Mouse (Mus musculus) lung, embryonic 14.5 days (tissue): Measurements from ENCODE around the gene Tmem182. TPM values are rescaled to one million over a fixed set of nuclear protein-coding genes. Genes with fewer than 3 reads are reported as not detected.
A peak's percentile ranks its signal among the peaks of the same experiment; 100 is the strongest.

Experiments
- ATAC-seq: fragments of 200-750 bp; cut with Nextera tagmentation; 2 replicates; pipeline ENCODE4 v1.8.0; 2017; ENCODE audit warnings: mild to moderate bottlenecking, moderate TSS enrichment, moderate library complexity; ENCODE audit not compliant: insufficient read depth
- DNase-seq: peaks from one replicate; pipeline ENCODE4 v3.0.0-alpha.2; 2015
- H3K27ac ChIP-seq: fragments of 300-500 bp; sonication (generic); 2 replicates; pipeline ENCODE4 v1.5.1; 2014; ENCODE audit warnings: low read depth, mild to moderate bottlenecking, moderate library complexity
- H3K27me3 ChIP-seq: fragments of 300-500 bp; sonication (generic); 2 replicates; pipeline ENCODE4 v1.6.1; 2014; ENCODE audit warnings: low read length, control low read depth; ENCODE audit not compliant: insufficient read depth
- H3K36me3 ChIP-seq: fragments of 300-500 bp; sonication (generic); 2 replicates; pipeline ENCODE4 v1.6.1; 2014; ENCODE audit warnings: control low read depth; ENCODE audit not compliant: insufficient read depth
- H3K4me1 ChIP-seq: fragments of 300-500 bp; sonication (generic); 2 replicates; pipeline ENCODE4 v1.6.1; 2014; ENCODE audit warnings: antibody characterized with exemption, control low read depth; ENCODE audit not compliant: insufficient read depth
- H3K4me2 ChIP-seq: fragments of 300-500 bp; sonication (generic); 2 replicates; pipeline ENCODE4 v1.6.1; 2014; ENCODE audit warnings: mild to moderate bottlenecking
- H3K4me3 ChIP-seq: fragments of 300-500 bp; sonication (generic); 2 replicates; pipeline ENCODE4 v1.5.1; 2014; ENCODE audit warnings: low read depth, low read length
- H3K9ac ChIP-seq: fragments of 300-500 bp; sonication (generic); 2 replicates; pipeline ENCODE4 v1.6.1; 2014
- H3K9me3 ChIP-seq: fragments of 300-500 bp; sonication (generic); 2 replicates; pipeline ENCODE4 v1.6.1; 2016; ENCODE audit warnings: low read depth, low read length, control low read depth
- CTCF ChIP-seq: IDR thresholded peaks from 2 replicates; pipeline ENCODE4 v1.5.1; 2016; ENCODE audit warnings: antibody characterized with exemption, low read depth
- WGBS: fragments of 180-500 bp; shearing (Covaris S2); extraction: QIAGEN DNeasy Blood & Tissue Kit; methylation state at CpG from one replicate; pipeline ENCODE4 v1.1.7; 2014; 5-methylcytosine and 5-hydroxymethylcytosine counted together
- polyA plus RNA-seq: library from polyadenylated mRNA; unstranded; fragments of >200 nt; fragmentation: Nextera tagmentation; extraction: Ambion mirVana; gene quantifications from 2 replicates; pipeline ENCODE4 v1.2.1, GENCODE M21; 2014

Gene Tmem182
- polyA plus RNA-seq, 1 experiment from 2014 or later: 0.25 TPM

DNA sequence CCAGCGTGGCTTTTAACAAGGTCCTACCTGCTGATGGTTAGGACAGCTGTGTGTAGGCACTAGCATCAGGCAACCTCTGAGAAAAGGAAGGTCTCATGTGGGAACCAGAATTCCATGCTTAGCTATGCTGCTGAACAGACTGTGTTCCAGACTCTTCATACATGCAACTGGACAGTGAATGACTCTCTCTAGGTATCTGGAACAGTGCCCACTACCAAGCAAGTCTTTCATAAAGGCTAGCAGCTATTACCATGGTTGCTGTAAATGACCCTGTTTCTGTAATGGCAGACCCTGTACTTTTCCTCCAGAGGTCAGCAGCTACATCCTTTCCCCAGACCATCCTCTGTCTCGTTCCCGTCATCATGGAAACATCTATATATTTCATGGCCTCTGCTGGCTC lies 61.7 kb downstream of the Tmem182 start:
- Histone ChIP-seq H3K4me1 (no peaks in the 10 kb centered on the region), H3K9me3 (no peaks in the 10 kb centered on the region), H3K4me2 (no peak overlapping the region), H3K27me3 (no peaks in the 10 kb centered on the region), H3K36me3 (no peaks in the 10 kb centered on the region), H3K9ac (no peak overlapping the region), H3K4me3 (no peak overlapping the region), H3K27ac (no peak overlapping the region)
- no peak for TF ChIP-seq CTCF
- 82% methylated on average over 3 of the region's 3 CpGs for WGBS
- ATAC-seq (no peak), DNase-seq (no peak)

GRCm38 (mm10) chr1:40867651-40868050 lies 62.2 kb downstream of the Tmem182 start:
- ATAC-seq (no peak), DNase-seq (no peak)
- Histone ChIP-seq H3K4me1 (no peaks in the 10 kb centered on the region), H3K9ac (no peak overlapping the region), H3K36me3 (no peaks in the 10 kb centered on the region), H3K4me3 (no peak overlapping the region), H3K27ac (no peak overlapping the region), H3K27me3 (0 out of 2 replicates have a peak, but pooled peaks cover 1% of the 10 kb centered on the region), H3K4me2 (no peak overlapping the region), H3K9me3 (no peaks in the 10 kb centered on the region)
- 81% methylated on average over 2 of the region's 2 CpGs for WGBS
- TF ChIP-seq CTCF: no peak

DNA sequence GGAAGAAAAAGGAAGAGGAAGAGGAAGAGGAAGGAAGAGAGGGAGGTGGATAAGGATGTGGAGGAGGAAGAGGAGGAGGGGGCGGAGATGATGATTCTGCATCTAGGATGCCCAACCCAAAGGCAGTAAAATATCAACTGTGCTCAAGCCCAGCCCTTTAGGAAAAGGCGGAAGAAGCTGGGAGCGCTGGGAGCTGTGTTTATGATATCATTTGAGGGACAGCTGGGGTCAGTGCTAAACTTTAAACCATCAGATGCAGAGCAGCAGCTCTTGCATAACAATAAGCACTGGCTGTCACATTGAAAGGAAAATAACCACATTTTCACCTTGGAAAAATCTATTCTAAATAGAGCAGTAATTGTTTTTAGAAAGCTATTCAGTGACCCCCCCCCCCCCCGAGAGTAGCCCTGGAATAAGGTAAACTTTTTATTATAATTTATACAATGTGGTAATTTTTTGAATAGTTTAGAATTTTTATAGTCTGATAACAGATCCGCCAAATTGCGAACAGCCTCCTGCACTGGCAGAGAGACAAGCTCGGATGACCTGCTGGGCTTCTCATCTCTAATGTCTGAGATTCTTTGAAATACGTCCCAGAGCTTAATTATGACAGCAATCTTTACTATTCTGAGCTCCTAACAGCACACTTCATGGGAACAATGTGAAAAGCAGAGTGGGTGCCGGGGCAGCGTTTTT lies 68.5 kb downstream of the Tmem182 start:
- Histone ChIP-seq H3K4me1 (no peaks in the 10 kb centered on the region), H3K36me3 (no peaks in the 10 kb centered on the region), H3K27ac (no peak overlapping the region; the same call in 1 of the 2 replicates), H3K9ac (no peak overlapping the region), H3K4me3 (peak overlapping the region; percentile 8; the same call in 1 of the 2 replicates), H3K27me3 (0 out of 2 replicates have a peak, but pooled peaks cover 3% of the 10 kb centered on the region), H3K9me3 (no peaks in the 10 kb centered on the region), H3K4me2 (peak overlapping the region; percentile 52)
- TF ChIP-seq CTCF: no peak
- 26% methylated on average over 10 of the region's 10 CpGs for WGBS
- ATAC-seq (peak; percentile 3; the same call in 1 of the 2 replicates), DNase-seq (peak; percentile 69)

GRCm38 (mm10) chr1:40874456-40875375 lies 69.3 kb downstream of the Tmem182 start:
- 60% methylated on average over 26 of the region's 26 CpGs for WGBS
- peak; percentile 66 for DNase-seq
- no peak for TF ChIP-seq CTCF
- ATAC-seq: peak; percentile 63
- H3K4me3 ChIP-seq: peak overlapping the region; percentile 8; the same call in 1 of the 2 replicates
- no peak overlapping the region for H3K9ac ChIP-seq
- H3K27ac ChIP-seq: no peak overlapping the region; the same call in 1 of the 2 replicates
- H3K4me1 ChIP-seq: no peaks in the 10 kb centered on the region
- no peaks in the 10 kb centered on the region for H3K36me3 ChIP-seq
- H3K9me3 ChIP-seq: no peaks in the 10 kb centered on the region
- H3K27me3 ChIP-seq: 0 out of 2 replicates have a peak, but pooled peaks cover 3% of the 10 kb centered on the region
- peak overlapping the region; percentile 52 for H3K4me2 ChIP-seq

GRCm38 (mm10) chr1:40879051-40879450 lies 73.7 kb downstream of the Tmem182 start:
- Histone ChIP-seq H3K9ac (no peak overlapping the region), H3K27ac (no peak overlapping the region), H3K4me3 (no peak overlapping the region), H3K36me3 (no peaks in the 10 kb centered on the region), H3K27me3 (no peaks in the 10 kb centered on the region), H3K4me2 (no peak overlapping the region), H3K4me1 (no peaks in the 10 kb centered on the region), H3K9me3 (no peaks in the 10 kb centered on the region)
- TF ChIP-seq CTCF: peak; percentile 77
- peak; percentile 90 for DNase-seq
- WGBS: 15% methylated on average over 9 of the region's 9 CpGs
- no peak for ATAC-seq

GRCm38 (mm10) chr1:40879526-40879925 lies 74.1 kb downstream of the Tmem182 start:
- no peak for TF ChIP-seq CTCF
- no peak overlapping the region for H3K4me2 ChIP-seq
- no peak for DNase-seq

DNA sequence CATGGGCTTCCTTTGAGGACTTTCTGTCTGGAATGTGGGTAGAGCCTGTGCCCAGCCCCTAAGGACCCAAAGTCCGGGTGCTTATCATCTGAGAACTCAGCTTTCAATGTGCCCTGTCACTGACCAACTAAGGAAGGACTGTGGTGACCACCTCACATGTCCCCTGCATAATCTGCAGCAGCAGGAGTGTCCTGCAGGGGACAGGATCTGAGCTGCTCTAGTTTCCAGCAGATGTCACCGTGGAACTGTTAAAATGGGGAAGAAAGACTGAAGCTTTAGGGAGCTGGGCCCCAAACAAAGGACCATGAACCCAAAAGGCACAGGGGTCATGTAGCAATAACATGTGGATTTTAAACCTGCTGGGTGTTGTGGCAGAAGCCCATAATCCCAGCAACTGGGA lies 75.1 kb downstream of the Tmem182 start:
- DNase-seq: no peak
- no peaks in the 10 kb centered on the region for H3K27me3 ChIP-seq
- TF ChIP-seq CTCF: peak; percentile 26
- ATAC-seq: no peak
- WGBS: 44% methylated on average over 2 of the region's 2 CpGs
- H3K4me1 ChIP-seq: no peaks in the 10 kb centered on the region
- H3K27ac ChIP-seq: no peak overlapping the region
- H3K4me3 ChIP-seq: no peak overlapping the region
- no peak overlapping the region for H3K4me2 ChIP-seq
- no peaks in the 10 kb centered on the region for H3K36me3 ChIP-seq
- no peaks in the 10 kb centered on the region for H3K9me3 ChIP-seq
- H3K9ac ChIP-seq: no peak overlapping the region

More at GRCm38 (mm10) chr1:40879526-40879925, 74.1 kb downstream of the Tmem182 start:
- Histone ChIP-seq H3K4me1 (no peaks in the 10 kb centered on the region), H3K9ac (no peak overlapping the region), H3K9me3 (no peaks in the 10 kb centered on the region), H3K27ac (no peak overlapping the region), H3K27me3 (no peaks in the 10 kb centered on the region), H3K4me3 (no peak overlapping the region), H3K36me3 (no peaks in the 10 kb centered on the region)
- no peak for ATAC-seq
- 72% methylated on average over 6 of the region's 6 CpGs for WGBS
